Mouse (Mus musculus) gastrocnemius, postnatal 25 days (tissue): ENCODE data around the gene Nrip1. TPM values are rescaled to one million over a fixed set of nuclear protein-coding genes. Genes with fewer than 3 reads are reported as not detected.

Source experiments
- DNase-seq: peaks from one replicate; pipeline ENCODE4 v3.0.0; 2022
- total RNA-seq, 2 experiments: library from RNA; stranded (reverse); gene quantifications; 1 replicate in 1 of 2; 2 replicates in 1 of 2; pipeline ENCODE4 v1.2.3; 2021

Gene Nrip1
- total RNA-seq, 2 experiments from 2014 or later: 19.2 to 39.4 TPM

- DNase-seq: no peak
These were observed 97.4 kb downstream of the Nrip1 start for GRCm38 (mm10) chr16:76276271-76276670.

- no peak for DNase-seq
These were observed 98.0 kb downstream of the Nrip1 start for GRCm38 (mm10) chr16:76275584-76275983.

DNA sequence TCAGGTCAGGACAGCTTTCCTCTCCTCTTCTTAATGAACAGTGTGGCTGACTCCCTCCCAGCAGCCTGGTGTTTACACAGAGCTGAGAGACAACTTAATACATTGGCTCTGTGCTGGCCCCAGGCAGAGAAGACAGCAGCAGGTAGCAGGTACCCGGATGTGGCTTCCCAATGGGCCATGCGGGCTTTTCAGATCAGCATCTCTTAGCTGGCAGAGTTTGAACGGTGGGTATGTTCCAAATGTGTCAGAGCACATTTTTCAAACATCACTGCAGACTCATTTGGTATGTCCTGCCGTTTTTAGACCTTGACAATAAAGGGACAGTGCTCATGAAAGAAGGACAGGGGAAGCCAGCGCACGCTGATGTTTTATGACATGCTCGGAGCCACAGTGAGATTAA, 98.5 kb downstream of the Nrip1 start:
- DNase-seq: no peak

DNA sequence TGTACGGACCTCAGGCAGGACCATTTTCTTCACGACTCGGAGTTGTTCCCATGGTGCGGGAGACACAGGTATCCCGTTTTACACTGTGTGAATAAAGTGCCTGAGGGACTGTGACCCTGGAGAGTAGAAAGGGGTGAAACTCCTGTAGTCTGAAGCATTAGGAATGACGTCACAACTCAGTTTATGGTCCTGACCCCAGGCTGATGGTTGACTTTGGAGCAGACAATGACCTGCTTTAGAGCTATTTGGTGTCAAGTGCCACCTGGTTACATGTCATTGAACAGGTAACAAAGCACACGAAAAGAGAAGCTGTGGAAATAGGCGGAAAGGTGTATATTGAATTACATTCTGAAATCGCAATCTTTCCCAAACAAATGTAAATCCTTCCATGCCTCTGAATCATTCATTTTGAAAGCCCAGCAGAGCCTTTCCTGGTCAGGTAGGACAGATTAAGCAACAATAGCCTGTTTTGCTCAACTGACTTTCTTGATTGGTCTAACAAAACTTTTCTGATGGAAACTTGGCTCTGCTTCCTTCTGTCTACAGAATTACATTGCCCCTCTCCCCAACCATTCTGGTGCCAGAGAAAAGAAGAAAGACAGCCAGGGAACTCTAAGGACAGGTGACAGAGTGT, 106.9 kb downstream of the Nrip1 start:
- DNase-seq: no peak

DNA sequence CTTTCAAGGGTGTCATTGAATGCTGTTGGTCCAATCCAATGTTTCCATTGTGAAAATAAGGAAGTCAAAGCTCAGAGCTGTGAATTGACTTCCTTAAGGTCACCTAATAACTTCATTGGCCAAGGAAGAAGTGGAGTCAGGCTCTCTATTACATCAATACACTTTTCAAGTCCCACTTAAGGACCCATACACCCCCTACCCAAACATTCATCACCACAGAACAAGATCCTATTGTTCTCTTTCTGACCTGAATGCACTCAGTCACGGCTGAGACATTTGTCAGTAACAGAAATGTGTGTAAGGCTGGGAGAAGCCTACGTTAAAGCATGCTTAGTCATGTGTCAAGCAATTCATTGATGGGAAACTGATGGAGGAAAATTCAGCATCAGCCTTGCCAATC, 107.8 kb downstream of the Nrip1 start:
- DNase-seq: no peak

- no peak for DNase-seq
These were observed 108.3 kb downstream of the Nrip1 start for GRCm38 (mm10) chr16:76265301-76265700.

DNA sequence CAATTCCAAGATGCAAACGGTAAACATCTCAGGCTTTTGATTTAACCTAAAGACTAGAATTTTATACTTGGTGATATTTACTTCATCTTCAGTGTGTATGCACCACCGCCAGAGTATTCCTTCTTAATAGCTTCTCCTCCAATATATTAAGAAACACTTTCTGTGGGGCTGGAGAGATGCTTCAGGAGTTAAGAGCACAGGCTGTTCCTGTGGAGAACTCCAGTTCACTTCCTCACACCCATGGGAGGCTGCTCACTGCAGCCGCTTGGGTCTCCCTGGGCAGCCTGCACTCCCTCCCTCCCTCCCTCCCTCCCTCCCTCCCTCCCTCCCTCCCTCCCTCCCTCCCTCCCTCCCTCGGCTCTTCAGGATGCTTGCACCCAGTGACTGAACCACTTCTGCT, 110.2 kb downstream of the Nrip1 start:
- no peak for DNase-seq

DNA sequence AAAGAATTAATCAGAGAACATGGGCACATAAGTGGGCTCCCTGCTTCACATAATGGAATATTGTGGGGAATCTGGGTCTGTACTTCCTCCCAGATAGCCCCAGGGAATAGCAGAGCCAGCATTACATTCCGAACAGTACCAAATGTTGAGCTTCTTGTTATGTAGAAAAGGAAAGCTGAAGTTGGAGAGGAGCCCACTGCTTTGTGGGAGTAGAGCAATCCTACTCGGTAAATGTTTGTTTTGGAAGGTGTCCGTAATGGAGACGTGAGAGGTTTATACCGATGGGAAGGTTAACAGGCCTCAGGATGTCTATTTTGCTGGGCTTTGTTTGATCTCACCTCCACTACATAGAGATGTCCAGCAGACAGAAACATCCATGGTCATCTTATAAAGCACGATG, 113.3 kb downstream of the Nrip1 start:
- DNase-seq: no peak

DNA sequence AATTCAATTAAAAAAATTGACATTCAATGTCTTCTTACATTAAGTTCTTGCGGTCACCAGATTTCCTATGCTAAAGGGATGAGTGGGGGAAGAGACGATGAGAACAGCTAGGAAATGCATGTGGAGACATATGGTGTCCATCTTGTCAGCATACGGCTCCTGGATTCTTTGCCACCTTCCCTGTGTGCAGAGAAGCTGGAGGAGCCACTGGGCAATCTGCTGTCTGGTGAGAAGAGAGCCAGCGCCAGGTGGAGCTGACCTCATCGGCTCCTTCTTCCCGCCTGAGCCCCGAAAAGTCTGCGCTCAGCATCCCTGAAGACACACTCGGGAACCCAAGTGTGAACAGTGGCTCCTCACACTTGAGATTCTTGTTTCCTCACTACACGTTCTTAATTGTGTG, 121.8 kb downstream of the Nrip1 start:
- no peak for DNase-seq

- DNase-seq: no peak
These were observed 124.1 kb downstream of the Nrip1 start for GRCm38 (mm10) chr16:76249345-76250091.

DNA sequence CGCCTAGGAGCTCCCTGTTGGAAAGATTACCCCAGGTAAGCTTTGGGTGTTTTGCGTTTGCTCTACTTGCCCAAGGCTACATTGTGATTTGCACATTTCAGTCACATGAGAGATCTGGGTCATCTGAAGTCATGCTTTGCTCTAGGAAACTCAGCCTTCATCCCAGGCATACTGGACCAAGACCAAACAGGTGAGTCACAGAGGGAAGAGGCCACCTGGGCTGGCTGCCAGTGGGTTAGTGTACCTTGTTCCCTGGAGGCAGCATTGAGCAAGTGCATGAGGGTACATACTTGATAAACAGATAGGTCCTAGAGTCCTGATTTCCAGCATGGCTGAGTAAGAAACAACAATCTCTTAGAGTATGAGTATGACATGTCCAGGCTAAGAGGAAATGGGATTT, 130.8 kb downstream of the Nrip1 start:
- DNase-seq: no peak

DNA sequence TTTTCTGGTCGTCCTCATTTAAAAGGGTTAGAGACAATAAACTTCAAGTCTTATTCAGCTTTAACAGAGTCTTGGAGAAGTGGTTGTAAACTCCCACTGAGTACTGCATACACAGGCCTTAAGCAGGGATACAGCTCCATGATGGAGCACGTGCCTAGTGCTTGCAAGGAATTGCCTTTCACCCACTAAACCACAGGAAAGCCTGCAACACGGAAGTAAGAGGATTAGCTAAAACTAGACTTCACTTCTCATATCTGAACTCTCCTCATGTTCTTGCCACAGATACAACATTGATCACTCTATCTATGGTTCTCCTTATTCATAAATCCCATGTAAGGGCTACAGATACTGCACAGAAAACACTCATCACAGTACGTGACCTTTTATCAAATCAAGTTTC, 132.4 kb downstream of the Nrip1 start:
- no peak for DNase-seq

- DNase-seq: no peak
These were observed 134.3 kb downstream of the Nrip1 start for GRCm38 (mm10) chr16:76239353-76239752.

DNA sequence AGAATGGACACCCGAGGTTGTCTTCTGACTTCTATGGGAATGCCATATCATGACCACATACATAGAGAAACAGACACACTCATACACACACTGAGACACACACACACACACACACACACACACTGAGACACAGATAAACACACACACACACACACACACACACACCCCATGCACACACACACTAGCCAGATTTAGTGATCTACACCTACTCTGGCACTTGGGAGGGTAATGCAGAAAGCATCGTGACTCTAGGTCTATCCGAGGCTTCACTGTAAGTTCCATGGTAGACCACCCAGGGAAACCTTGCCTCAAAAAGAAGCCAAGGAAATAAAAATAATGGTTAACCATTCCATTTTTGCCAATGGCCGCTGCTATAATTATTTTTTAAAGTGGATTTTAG, 134.8 kb downstream of the Nrip1 start:
- DNase-seq: no peak
